Mouse (Mus musculus): ENCODE data around the gene Prcd.

Gene Prcd

DNA sequence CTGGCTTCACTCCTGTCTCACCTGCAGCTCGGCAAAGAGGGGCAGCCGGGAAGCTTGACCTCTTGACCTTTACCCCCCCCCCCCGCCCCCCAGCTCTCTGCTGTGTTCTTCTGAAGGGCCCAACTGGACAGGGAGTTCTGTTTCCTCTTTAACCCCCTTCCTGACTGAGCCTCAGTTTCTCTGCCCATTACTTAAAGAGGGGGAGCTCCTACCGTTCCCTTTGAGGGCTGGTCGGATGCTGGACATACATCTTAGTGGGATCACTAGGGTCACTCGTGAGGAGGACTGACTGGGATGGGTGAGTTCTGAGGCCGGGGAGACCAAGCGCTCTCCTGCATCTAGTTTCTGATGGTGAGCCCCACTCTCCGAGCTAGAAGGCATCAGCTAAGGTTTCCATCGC, at the start of gene Prcd:
Gene Prcd (plus strand): TSS at position 301 of the 400 bp plus-strand sequence.
- no peak for DNase-seq (ENCODE audit: low spot score in 2 of 2)

DNA sequence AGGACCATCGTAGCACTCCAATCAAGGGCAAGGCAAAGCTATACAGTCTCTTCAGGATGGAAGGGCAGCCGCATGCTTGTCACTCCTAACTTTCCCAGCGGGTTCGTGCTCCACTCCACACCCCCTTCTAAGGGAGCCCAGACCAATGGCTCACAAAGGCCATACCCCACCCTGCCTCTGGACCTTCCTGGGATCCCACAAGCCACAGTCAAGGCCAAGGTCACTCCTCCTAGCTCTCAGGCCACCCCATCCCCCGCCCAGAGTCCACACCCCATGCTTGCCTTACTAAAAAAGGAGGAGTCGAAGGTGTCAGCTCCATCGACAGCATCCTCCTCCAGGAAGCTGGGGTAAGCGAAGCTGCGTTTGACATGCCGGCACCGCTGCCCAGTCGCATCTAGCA, 49.2 kb upstream of the Prcd start:
- DNase-seq (ENCODE audit: low spot score in 2 of 2): no peak

DNA sequence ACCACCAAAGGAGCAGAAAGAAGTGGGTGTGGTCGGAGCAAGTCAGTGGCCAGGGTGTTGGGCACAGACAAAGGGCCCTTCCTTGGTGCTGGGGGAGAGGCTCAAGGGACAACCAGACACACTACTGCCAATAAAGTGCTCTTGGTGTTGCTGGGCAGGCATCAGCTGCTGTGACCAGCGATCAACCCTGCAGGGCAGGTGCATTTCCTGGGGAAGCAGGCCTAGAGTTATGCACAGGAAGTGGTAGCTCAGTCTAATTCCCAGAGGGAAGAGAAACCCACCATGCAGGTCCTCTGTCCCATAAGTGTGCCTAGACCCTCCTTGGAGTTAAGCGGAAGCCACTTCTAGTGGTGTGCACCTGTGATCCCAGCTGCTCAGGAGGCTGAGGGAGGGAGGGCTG, 45.6 kb upstream of the Prcd start:
- no peak for DNase-seq (ENCODE audit: low spot score in 2 of 2)

DNA sequence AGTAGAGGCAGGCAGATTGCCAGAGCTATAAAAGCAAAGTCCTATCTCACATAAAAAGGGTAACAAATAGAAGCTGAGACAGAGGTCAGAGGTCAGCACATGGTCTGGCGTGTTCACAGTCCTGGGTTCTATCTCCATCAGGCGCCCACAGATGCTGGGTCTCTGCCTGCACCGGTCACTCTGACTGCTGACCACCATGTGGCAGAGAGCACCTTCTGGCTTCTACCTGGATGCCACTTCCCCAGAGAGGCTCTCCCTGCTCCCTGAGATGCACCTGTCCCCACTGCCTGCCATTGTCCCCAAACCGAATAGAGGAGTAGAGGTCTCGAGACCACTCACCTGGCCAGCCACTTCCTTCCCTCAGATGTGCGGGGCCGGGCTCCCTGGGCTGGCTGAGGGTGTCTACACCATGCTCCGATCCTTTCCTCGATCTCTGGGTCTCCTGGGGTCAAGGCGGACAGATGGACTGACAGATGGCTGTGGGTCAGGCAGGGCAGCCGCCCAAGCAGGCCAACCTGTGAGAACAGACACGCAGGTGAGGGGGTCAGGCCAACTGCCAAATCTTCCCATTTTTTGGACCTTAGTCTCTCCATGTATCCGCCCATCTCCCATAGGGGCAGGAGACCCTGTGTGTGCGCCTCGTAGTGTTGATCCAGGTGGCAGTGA, 43.2 kb upstream of the Prcd start:
- no peak for DNase-seq (ENCODE audit: low spot score in 2 of 2)

DNA sequence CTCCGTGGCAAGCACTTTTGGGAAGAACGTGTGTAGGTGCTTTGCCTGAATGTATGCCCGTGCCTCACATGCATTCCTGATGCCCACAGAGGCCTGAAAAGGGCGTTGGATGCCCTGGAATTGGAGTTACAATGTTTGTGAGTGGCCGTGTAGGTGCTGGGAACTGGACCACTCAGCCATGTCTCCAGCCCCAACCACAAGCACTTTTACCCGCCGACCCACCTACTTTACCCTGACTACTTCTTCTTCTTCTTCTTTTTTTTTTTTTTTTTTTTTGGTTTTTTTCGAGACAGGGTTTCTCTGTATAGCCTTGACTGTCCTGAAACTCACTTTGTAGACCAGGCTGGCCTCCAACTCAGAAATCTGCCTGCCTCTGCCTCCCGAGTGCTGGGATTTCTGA, 42.2 kb upstream of the Prcd start:
- peak in 1 of 2 experiments; percentile 56 for DNase-seq (ENCODE audit: low spot score in 2 of 2)

DNA sequence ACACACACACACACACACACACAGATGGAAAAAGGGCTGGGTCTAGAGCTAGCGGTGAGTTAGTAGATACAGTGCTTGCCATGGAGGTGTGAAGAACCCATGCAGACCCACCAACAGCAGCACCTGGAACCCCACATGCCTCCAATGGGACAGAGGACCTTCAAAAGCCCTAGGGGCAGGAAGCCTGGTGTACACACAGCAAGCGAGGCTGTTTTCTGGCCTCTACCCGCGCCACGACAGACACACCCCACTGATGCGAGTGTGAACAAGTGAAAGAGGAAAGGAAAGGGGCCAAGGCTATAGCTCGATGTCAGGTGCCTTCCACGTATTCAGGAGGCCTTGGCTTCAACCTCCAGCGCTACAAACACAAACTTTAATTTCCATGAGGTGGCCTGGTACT, 41.5 kb upstream of the Prcd start:
- no peak for DNase-seq (ENCODE audit: low spot score in 2 of 2)

DNA sequence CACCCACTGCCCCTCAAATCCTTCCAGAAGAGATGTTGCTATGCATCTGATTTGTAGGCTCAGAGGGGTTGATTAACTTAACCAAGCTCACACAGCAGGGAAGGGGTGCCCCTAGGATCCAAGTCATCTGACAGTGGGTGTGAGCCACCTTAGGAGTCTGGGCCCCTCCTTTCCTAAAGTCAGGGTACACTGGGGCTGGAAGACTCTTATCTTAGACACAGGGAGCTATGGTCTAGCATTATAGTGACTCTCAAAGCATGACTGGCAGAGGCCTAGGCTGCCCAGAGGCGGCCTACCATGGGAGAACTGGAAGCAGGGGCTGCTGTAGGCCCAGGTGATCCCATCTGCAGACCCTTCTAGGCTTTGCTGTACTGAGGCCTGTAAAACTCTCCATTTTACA, 40.8 kb upstream of the Prcd start:
- DNase-seq (ENCODE audit: low spot score in 2 of 2): no peak

DNA sequence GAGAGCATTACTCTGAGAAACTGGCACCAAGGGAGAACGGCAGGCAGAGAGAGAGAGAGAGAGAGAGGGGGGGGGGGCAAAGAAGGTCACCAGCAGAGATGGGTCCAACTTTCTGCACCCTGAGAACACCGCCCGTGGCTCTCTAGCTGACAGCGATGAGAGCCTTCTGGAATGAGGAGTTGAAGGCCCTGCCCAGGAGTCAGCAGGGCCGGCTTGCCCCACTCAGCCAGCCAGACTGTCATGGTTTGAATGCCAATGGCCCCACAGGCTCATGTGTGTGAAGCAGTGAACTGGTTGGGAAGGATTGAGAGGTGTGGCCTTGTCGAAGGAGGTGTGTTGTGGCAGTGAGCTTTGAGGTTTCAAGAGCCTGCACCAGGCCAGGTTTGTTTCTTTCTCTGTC, 40.1 kb upstream of the Prcd start:
- no peak for DNase-seq (ENCODE audit: low spot score in 2 of 2)

DNA sequence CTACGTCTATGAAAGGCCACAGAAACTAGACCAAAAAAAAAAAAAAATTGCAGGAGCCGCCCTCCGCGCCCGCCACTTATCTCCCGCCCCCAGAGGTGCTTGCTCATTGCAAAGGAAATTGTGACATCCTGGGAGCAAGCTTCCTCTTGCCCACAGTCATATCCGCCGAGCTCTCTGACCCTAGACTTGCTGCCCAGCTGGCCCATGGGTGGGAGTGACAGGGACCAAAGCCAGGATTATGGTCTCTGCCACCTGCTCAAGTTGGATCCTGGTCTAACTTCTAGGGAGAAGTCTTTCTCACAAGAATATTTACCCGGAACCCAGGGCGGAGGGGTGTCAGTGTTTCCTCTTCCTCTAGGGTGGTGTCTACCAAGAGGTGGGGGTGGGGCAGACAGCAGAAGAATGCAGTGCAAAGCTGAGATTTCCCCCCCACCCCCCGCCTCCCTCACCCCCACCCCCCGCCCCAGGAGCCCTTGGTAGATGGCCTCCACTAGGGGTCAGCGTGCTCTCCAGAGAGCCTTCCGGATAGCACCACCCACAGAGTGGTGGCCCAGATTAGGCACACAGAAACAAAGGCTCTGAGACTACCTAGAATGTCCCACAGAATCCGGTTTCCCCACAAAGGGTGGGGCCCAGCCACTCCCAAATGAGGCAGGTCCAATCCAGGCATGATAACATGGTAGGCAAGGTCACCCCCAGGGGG, 37.4 kb upstream of the Prcd start:
- peak; percentile 73 to 85 for DNase-seq (ENCODE audit: low spot score in 2 of 2)

DNA sequence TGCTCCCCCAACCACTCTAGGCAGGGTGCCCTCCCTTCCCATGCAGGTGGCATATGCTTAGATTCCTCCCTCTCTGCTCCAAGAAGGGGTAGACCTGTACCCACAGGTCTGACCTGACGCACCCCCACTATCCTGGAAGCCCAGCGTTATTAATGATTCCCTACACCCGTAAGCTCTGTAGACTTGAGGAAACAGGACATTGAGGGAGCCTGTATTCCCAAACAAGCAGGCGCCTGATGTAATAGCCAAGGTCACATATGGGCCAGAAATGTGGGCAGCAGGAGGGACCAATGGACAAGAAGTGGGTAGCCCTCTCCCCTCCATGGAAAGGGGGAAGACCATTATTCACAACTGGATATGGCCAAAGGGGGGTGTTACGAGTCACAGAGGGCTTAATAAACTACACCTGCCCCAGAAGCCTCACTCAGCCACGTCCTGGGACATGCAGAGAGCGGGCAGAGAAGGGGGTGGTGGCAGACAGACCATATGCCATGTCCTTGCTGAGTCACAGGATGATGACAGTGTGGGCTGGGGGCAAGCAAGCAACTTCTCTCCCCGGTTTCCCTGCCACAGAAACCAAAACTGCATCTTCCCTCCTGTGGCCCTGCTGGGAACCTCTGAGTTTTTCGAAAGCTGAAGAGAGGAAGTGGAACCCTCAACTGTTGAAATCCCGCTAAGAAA, 36.8 kb upstream of the Prcd start:
- peak in 1 of 2 experiments; percentile 53 for DNase-seq (ENCODE audit: low spot score in 2 of 2)

DNA sequence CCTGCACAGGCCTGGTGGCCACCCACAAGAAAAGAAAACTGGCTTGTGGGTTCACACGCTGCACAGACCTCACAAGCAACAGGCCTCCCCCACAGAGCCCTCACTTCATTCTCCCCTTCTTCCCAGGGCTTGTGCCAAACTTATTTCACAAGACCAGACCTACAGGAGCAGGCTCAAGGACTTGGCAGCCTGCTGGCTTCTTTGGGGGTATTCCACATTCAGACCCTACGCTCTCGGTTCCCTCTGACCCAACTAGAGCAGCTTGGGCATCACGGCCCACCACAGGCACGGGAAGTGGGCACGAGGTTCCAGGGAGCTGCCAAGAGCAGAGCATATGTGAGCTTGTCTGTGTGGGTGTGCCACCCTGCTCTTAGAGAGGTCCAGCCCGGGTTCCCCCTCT, 35.7 kb upstream of the Prcd start:
- DNase-seq (ENCODE audit: low spot score in 2 of 2): peak in 1 of 2 experiments; percentile 32

DNA sequence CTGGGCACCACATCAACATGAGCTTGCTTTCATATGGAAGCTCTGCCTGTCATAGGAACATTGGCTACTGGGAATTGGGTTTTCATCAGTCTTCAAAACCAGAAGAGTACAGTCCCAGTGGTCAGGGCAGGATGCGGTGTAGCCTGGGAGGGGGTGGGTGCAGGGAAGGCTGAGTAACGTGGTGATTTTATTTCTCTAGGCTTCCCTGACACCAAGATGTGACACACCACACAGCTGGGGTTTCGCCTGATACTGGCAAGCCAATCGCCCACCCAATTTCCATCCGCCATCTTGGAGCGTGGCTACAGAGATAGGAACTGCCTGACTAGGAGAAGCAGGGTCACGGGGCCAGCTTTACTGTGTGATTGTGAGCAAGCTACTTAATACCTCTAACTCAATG, 34.7 kb upstream of the Prcd start:
- DNase-seq (ENCODE audit: low spot score in 2 of 2): no peak

DNA sequence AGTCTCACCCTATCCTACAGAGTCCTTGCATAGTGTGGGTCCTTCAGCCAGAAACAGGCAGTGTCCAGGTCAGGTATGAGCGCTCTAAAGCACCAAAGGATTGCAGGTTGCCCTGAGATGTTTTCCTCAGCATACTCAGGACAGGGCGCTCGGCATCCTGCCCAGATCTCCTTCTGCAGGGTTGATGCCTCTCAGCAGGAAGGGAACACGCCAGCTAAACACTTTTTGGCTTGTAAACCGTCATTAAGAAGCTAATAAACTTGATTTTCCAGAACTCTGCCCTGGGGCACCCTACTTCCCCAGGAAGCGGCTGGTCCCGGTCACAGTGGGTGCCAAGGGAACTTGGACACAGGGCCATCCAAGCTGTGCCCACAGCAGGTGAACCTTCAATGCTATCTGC, 34.2 kb upstream of the Prcd start:
- DNase-seq (ENCODE audit: low spot score in 2 of 2): peak in 1 of 2 experiments; percentile 38

DNA sequence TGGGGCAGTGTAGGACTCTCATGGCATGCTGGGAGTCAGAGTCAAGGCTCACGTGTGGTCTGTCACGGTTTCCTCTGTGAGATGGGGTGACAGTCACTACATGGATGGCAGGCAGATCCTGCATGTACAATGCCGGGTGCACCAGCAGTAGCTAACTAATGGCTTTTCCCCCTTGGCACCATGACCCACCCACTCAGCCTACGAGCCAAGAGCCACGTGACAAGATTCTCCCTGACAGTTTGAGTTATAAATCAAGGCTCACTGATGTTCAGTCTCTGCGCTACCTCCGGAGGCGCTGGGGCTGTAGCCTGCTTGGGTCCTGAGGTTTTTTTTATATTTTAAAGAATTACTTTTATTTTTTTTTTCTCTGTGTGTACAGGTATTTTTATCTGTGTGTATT, 33.8 kb upstream of the Prcd start:
- DNase-seq (ENCODE audit: low spot score in 2 of 2): no peak

DNA sequence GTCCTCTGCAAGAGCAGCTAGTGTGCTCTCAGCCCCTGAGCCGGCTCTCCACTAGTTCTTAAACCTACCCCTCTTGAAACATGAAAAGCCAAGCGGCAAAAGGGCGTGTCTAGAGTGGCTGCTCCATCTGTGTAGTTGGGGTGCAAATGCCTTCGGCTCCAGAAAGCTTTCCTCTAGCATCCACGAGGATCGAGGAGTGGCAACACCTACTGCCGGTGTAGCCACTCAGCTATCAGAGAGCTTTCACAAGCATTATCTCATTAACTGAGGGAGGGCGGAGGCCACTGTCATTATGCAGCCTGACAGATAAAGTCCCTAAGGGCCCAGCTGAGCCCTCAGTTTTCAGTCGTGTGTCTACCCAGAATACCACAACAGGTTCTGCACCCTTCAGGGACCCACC, 33.3 kb upstream of the Prcd start:
- DNase-seq (ENCODE audit: low spot score in 2 of 2): peak; percentile 50 to 57

DNA sequence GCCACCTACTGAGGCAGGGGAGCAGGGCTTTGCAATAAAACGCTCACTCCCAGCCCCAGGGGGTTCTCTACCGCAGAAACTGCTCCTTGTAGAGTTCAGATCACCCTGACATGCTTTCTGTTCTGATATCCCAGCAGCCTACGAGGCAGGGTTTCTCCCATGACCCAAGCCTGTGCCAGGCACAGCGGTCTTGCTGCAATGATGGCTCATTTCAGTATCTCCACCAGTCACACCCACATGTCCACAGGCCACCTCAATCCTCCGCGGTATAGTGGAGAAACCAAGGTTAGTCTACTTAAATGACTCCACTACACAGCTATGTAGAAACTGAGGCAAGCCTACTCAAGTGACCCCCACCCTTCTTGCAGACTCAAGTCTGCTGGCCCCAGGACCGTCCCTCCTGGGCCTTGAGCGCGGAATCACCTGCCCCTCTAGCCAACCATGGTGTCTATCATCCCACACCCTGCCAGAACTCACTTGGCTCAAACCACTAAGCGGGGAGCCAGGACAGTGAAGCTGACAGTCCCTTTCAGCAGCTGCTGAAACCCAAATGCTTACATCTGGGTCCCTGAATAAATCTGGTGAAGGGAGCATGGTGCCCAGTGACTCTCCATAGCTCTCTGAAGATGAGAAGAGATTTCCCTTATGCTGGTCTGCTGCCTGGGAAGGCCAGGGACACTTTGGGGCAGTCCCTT, 32.6 kb upstream of the Prcd start:
- peak in 1 of 2 experiments; percentile 51 for DNase-seq (ENCODE audit: low spot score in 2 of 2)

DNA sequence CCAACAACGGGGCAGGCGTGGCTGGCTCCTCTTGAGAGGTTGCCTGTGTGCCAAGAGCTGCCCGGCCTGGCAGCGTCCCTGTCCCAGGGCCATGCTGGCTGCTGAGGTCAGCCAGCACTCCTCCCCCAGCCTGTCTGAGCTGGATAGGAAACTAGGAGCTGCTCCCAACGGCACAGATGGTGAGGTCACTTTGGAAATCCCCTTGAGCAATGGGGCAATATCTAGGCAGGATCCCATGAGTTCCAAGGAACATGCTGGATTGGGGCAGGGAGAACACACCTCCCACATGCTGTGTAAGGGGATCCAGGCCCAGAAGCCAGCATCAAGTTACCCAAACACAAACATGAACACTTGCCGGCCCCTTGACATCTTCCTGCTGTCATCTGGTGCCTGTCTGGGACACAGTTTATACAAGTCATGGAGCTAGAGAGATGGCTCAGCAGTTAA, 32.1 kb upstream of the Prcd start:
- peak in 1 of 2 experiments; percentile 54 for DNase-seq (ENCODE audit: low spot score in 2 of 2)

DNA sequence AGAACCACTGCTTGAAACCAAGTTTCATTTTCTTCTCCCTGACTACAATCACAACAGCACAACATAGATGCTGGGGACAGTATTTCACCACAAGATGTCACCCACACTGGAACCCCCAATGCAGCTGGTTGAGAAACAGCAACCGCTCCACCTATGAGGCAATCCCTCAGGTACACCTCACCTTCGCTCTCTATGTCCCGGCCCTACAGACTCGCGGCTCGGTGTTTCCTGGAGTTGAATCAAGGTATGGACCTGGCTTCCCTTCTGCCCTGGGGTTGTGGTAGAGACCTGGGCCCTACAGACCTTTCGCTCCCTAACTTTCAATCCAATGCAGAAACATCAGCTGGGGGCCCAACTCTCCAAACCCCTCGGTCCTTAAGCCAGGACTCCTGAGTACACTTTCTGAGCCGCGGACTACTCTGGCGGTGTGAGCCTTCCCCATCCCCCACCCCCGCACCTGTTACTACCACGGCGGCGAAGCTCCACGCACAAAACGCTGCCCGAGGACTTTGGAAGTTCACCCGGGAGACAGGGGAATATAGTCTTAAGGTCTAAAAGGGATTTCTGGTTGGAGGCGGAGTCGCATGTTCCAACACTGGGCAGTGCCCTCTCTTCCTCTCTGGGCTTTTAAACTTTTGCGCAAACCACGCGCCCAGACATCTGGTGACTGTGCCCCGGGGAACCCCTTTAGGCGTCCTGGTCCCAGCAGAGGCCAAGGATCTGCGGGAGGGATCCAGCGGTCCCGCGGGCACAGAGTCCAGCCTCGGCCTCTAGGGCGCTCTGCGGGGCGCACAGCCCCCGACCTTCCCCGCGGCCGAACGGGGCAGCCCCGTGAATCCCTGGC, 29.8 kb upstream of the Prcd start:
- peak; percentile 50 to 52 for DNase-seq (ENCODE audit: low spot score in 2 of 2)

DNA sequence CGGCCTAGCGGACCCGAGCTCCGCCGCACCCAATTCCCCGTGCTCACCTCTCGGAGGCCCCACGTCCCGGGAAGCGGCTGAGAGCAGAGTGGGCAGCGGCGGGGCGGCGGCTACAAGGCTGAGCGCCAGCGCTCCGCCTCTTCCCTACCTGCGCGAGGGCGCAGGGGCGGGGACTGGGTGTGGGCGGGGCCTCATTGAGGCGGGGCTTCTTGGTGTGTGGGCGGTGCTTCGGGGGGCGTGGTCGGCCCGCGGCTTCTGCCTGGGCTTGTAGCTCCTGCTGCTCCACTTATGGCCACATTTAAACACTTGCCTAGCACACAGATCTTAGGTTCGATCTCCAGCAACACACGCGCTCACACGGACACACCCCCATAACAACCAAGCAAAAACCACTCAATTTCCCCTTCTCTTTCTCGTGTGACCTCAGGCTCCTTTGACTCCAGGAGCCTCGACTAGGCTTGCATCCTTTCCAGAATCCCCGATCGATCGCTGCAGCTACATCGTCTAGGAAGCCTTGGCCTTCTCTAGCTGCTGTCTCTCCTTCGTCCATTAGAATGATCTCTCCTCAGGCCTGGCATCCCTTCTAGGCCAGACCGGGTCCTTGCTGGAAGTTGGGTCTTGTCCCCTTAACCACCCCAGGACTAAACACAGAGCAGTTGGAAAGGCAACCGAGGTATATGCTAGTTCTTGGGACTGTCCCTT, 29.1 kb upstream of the Prcd start:
- DNase-seq (ENCODE audit: low spot score in 2 of 2): peak; percentile 91 to 95

DNA sequence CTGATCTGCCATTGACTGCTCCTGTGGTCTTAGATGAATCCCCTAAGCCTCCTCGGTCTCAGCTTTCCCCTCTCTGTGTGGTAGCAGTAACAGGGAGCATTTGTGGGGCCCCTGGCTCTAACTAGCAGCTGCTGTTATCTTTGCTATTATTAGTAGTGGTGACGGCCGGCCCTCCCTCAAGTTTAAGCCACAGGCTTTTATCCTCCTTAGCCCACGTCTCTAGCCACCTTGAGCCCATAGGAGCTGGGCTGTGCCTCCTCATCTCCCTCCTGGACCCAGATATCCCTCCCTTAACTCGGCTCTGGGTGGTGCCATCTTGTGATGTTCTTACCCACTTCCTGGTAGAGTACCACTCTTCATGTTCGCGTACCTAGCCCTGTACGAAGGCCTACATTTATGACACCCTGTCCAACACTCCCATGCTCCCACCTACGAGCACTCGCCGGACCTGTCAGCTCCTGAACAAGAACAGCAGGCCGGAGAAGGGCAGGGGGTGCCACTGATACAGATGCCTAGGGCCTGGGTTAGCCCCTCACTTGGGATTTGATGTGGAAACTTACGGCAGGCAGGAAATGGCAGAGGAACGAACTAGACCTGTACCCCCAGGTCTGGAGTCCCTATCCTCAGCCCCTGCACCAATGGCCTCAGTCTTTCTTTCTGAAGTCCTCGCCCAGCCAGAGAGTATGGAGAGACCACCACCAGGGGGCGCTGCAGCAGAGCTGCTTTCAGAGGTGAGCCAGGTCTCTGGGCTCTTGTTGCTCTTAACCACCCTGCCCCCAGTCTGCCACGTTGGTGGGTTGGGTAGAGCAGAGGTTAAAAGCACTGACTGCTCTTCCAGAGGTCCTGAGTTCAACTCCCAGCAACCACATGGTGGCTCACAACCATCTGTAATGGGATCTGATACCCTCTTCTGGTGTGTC, 28.0 kb upstream of the Prcd start:
- peak; percentile 67 to 87 for DNase-seq (ENCODE audit: low spot score in 2 of 2)
